13 mouse cellular contexts compared by ENCODE assay signal in genomic region chr13:47170026-47170425, GRCm38 (mm10).
"Had no signal": no experiment of that assay in that cellular context is flagged by ENCODE, and none has a peak within 500 bp of the region (broad histone marks: within the 10 kb centered on the region; RNA-seq: fewer than 3 reads in every experiment).

No protein-coding gene starts in this region.

- H3K27ac ChIP-seq: kidney, postnatal 0 days; layer of hippocampus, adult 2 months had no signal

- DNase-seq: kidney, adult 2 months; kidney, postnatal 25 days; layer of hippocampus, adult 9-11 months; layer of hippocampus, postnatal 36 days; lung, adult 2 months; lung, postnatal 14 days; lung, postnatal 4 days; midbrain, embryonic 14.5 days; thymus, postnatal 25 days had no signal

- ATAC-seq: intestine, postnatal 0 days had no signal

- H3K4me3 ChIP-seq: layer of hippocampus, adult 2 months had no signal

- H3K4me2 ChIP-seq: midbrain, embryonic 11.5 days had no signal
